ENCODE assay signal across 15 mouse cellular contexts in genomic region chr4:152136112-152136875, GRCm38 (mm10). TPM values are rescaled to one million over a fixed set of nuclear protein-coding genes. Genes with fewer than 3 reads are reported as not detected.
DNase-seq lines count a peak whose midpoint lies in the region; ATAC-seq and TF ChIP-seq lines count a peak whose summit lies in the region.
"Had no signal": no experiment of that assay in that cellular context is flagged by ENCODE, and none has a peak within 500 bp of the region (broad histone marks: within the 10 kb centered on the region; RNA-seq: fewer than 3 reads in every experiment).

No protein-coding gene starts in this region.

- ATAC-seq in limb, embryonic 11.5 days (ENCODE audit: insufficient number of reproducible peaks, low FRiP score, low TSS enrichment, low read depth), result no peak
- no peak for ATAC-seq in granulocyte monocyte progenitor cell, adult 5-6 weeks (replicated peaks; ENCODE audit: poor library complexity, severe bottlenecking)
- ATAC-seq: Patski had no signal

- TF ChIP-seq CTCF in lung, adult 2 months (IDR thresholded peaks at IDR 0.05; ENCODE audit: insufficient read depth, low read length), result peak; percentile 68

- WGBS in lung, adult 2 months, result 53% methylated on average over 6 of the region's 6 CpGs
- 27% methylated on average over 6 of the region's 6 CpGs for WGBS in limb, embryonic 11.5 days

- H3K4me2 ChIP-seq in limb, embryonic 11.5 days (ENCODE audit: low read depth, severe bottlenecking), result no peak overlapping the region
- H3K4me2 ChIP-seq: hindbrain, embryonic 14.5 days; midbrain, embryonic 12.5 days had no signal

- peak; percentile 50 to 67 for DNase-seq in cerebellum, postnatal 14 days
- no peak for DNase-seq in cerebellum, adult 11 months
- DNase-seq in lung, adult 2 months, result no peak
- DNase-seq in lung, postnatal 4 days, result no peak
- DNase-seq in ES-CJ7 (ENCODE audit: low read depth, low spot score), result peak; percentile 69
- peak; percentile 60 for DNase-seq in limb, embryonic 11.5 days (ENCODE audit: low spot score)
- DNase-seq in neural tube, embryonic 10.5 days (ENCODE audit: extremely low spot score, low spot score), result no peak
- DNase-seq: cerebellum, adult 8-10 months; gastrocnemius, postnatal 36 days had no signal

- no peaks in the 10 kb centered on the region for H3K9me3 ChIP-seq in limb, embryonic 11.5 days (ENCODE audit: control insufficient read depth, low read length)
- H3K9me3 ChIP-seq: midbrain, embryonic 12.5 days had no signal

- H3K4me3 ChIP-seq in lung, adult 2 months (replicated peaks; ENCODE audit: extremely low read depth, low read depth, low read length), result no peak overlapping the region
- H3K4me3 ChIP-seq in limb, embryonic 11.5 days (ENCODE audit: low read depth, low read length), result no peak overlapping the region
- H3K4me3 ChIP-seq: erythroblast, embryonic 14.5 days; midbrain, embryonic 12.5 days had no signal

- no peaks in the 10 kb centered on the region for H3K36me3 ChIP-seq in limb, embryonic 11.5 days (ENCODE audit: control insufficient read depth, insufficient read depth, low read length)
- H3K36me3 ChIP-seq: midbrain, embryonic 12.5 days had no signal

- H3K9ac ChIP-seq in limb, embryonic 11.5 days (ENCODE audit: low read length), result no peak overlapping the region
- H3K9ac ChIP-seq: hindbrain, embryonic 14.5 days; midbrain, embryonic 12.5 days had no signal

- no peak overlapping the region for H3K27ac ChIP-seq in limb, embryonic 11.5 days (replicated peaks; ENCODE audit: low read depth, low read length)
- H3K27ac ChIP-seq: hindbrain, embryonic 14.5 days; midbrain, embryonic 12.5 days had no signal

- peaks cover 40% of the 10 kb centered on the region for H3K27me3 ChIP-seq in limb, embryonic 11.5 days (ENCODE audit: control insufficient read depth, insufficient read depth, low read length)

- H3K4me1 ChIP-seq in lung, adult 2 months (ENCODE audit: control insufficient read depth, insufficient read depth, low read length), result peaks cover 10% of the 10 kb centered on the region; the same call in 1 of the 2 replicates
- H3K4me1 ChIP-seq in limb, embryonic 11.5 days (ENCODE audit: control insufficient read depth, insufficient read depth, low read length), result peaks cover 12% of the 10 kb centered on the region

- no peak for TF ChIP-seq POLR2A in lung, adult 2 months (IDR thresholded peaks at IDR 0.05; ENCODE audit: borderline replicate concordance, extremely low read depth, low read depth, low read length)

RNA-seq across cellular contexts. Expression of gene Espn, which starts 15.9 kb away (rescaled TPM):
- 9.8 and 16.3 TPM in 2 replicates for polyA plus RNA-seq in lung, adult 2 months (2012; rRNA removed)
- 1.6 and 1.9 TPM in 2 replicates for polyA plus RNA-seq in limb, embryonic 11.5 days (2014; fragmentation: Nextera tagmentation; extraction: Ambion mirVana)
- 1.8 TPM in 1 of 2 replicates, not detected in the other for total RNA-seq in granulocyte monocyte progenitor cell, adult 5-6 weeks (2014; fragmentation: Nextera tagmentation)
- total RNA-seq in granulocyte monocyte progenitor cell, adult 5-6 weeks (2017), result 0.43 TPM in 1 of 2 replicates, not detected in the other

RNA-seq across cellular contexts. Expression of gene Tnfrsf25, which starts 20.6 kb away (rescaled TPM):
- 8.1 and 12.7 TPM in 2 replicates for polyA plus RNA-seq in lung, adult 2 months (2012; rRNA removed)
- polyA plus RNA-seq in limb, embryonic 11.5 days (2014; fragmentation: Nextera tagmentation; extraction: Ambion mirVana), result 0.38 and 0.79 TPM in 2 replicates
- total RNA-seq in granulocyte monocyte progenitor cell, adult 5-6 weeks (2014; fragmentation: Nextera tagmentation), result not detected in 2 replicates
- 1.6 TPM in 1 of 2 replicates, not detected in the other for total RNA-seq in granulocyte monocyte progenitor cell, adult 5-6 weeks (2017)

RNA-seq across cellular contexts. Expression of gene Hes2, which starts 22.4 kb away (rescaled TPM):
- 5.4 and 6.2 TPM in 2 replicates for polyA plus RNA-seq in lung, adult 2 months (2012; rRNA removed)
- not detected in 2 replicates for polyA plus RNA-seq in limb, embryonic 11.5 days (2014; fragmentation: Nextera tagmentation; extraction: Ambion mirVana)
- total RNA-seq in granulocyte monocyte progenitor cell, adult 5-6 weeks (2014; fragmentation: Nextera tagmentation), result not detected in 2 replicates
- not detected in 2 replicates for total RNA-seq in granulocyte monocyte progenitor cell, adult 5-6 weeks (2017)
- total RNA-seq: gastrocnemius, postnatal 36 days; left cerebral cortex, adult 8-10 months had no signal
- polyA plus RNA-seq: erythroblast, embryonic 14.5 days; hindbrain, embryonic 14.5 days; Patski had no signal

RNA-seq across cellular contexts. Expression of gene Acot7, which starts 41.6 kb away (rescaled TPM):
- 118 and 125 TPM in 2 replicates for polyA plus RNA-seq in lung, adult 2 months (2012; rRNA removed)
- polyA plus RNA-seq in limb, embryonic 11.5 days (2014; fragmentation: Nextera tagmentation; extraction: Ambion mirVana), result 32.1 and 33.3 TPM in 2 replicates
- 124 and 134 TPM in 2 replicates for total RNA-seq in granulocyte monocyte progenitor cell, adult 5-6 weeks (2014; fragmentation: Nextera tagmentation)
- 79.4 and 89.5 TPM in 2 replicates for total RNA-seq in granulocyte monocyte progenitor cell, adult 5-6 weeks (2017)

Comparison
In these comparisons a context has a peak if more than half of its experiments do, and no peak if none do; other contexts are left out.
1. DNase-seq: peak in cerebellum, postnatal 14 days (2 of 2), ES-CJ7 (single experiment) and limb, embryonic 11.5 days (single experiment); none in cerebellum, adult 11 months (single experiment), lung, adult 2 months (single experiment), lung, postnatal 4 days (0 of 2) and neural tube, embryonic 10.5 days (single experiment).